Mouse (Mus musculus): ENCODE data around the gene Olfr776. TPM values are rescaled to one million over a fixed set of nuclear protein-coding genes. Genes with fewer than 3 reads are reported as not detected.

The Olfr776 gene
- polyA plus RNA-seq (2021; fragmentation: Nextera tagmentation): not detected in 2 replicates
- long read RNA-seq, experiment 1: 0 reads
- long read RNA-seq, experiment 2: 0 reads

DNA sequence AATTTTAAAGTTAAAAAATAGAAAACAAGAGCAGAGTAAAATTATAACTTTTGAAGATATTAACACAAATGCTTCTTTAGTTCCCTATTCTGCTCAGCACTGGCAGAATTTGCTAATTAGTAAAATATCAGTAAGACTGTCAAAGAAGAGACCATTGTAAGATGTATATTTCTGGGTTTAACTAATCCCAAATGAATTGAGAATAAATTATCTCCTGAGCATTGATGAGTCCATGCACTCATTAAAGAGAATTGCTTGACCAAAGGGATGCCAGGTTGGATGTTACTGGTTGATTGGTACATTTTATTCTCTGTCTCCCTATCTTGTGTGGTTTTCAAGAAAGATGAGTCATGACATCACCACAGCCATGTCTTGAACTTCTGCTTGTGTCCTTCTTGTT is at the start of gene Olfr776:
Olfr776 (plus strand) TSS at position 301 of the 400 bp plus-strand sequence.

DNA sequence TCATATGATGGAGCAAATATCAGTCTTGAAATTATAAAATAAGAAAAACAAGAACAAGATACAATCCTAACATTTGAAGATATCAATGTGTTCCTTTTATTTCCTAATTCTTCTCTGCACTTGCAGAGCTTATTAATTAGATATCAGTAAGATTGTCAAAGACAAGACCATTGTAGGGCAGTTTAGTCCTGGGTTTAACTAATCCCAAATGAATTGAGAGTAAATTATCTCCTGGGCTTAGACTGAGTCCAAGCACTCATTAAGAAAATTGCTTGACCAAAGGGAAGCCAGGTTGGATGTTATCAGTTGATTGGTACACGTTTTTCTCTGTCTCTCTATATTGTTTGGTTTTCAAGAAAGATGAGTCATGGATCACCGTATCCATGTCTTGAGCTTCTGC is 23.0 kb upstream of the Olfr776 start, which contains the start of gene Olfr774:
Olfr774 (plus strand) TSS at position 301 of the 400 bp plus-strand sequence.

DNA sequence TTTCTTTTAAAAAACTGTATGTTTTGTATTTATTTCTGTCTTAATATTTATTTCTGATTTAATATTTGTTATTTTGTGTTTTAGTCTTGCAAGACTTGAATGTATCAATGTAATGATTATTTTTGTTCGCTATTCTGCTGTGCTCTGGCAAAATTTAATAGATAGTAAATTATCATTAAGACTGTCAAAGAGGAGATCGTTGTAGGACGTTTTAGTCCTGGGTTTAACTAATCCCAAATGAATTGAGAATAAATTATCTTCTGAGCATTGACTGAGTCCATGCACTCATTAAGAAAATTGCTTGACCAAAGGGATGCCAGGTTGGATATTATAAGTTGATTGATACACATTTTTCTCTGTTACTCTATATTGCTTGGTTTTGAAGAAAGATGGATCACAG is 10.8 kb upstream of the Olfr776 start, which contains the start of gene Olfr775:
Olfr775 (plus strand) TSS at position 301 of the 400 bp plus-strand sequence.

DNA sequence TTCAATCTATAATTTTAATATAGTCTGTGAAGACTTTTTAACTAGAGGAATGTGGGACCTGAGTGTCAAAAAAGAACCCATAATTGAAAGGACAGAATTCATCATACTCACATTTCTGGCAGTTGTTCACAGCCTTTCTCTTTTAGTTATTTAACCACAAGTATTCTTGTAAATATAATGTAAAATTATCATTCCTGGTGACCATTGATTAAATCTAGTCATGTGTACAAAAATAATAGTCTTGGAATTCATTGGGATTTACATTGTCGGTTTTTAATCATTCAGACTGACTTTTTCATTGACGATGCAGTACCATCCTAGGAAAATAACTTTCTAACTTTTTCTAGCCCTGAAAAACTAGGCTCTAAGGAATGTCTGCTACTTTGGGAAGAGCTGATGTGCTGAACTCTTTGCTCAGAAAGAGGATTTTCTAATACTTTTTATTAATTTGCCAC is 12.2 kb downstream of the Olfr776 start, which contains the start of gene Olfr777:
Olfr777 (minus strand) TSS at position 405 of the 455 bp plus-strand sequence.

Other genes with a start within 250 kb of the Olfr776 start
- gene Olfr763, start 248.3 kb upstream of the Olfr776 start, polyA plus RNA-seq (2021; fragmentation: Nextera tagmentation): not detected in 2 replicates
- gene Olfr764-ps1, start 219.2 kb upstream of the Olfr776 start, polyA plus RNA-seq (2021; fragmentation: Nextera tagmentation): not detected in 2 replicates
- not detected in 2 replicates for gene Olfr765, start 209.1 kb upstream of the Olfr776 start, polyA plus RNA-seq (2021; fragmentation: Nextera tagmentation)
- not detected in 2 replicates for gene Olfr766-ps1, start 190.2 kb upstream of the Olfr776 start, polyA plus RNA-seq (2021; fragmentation: Nextera tagmentation)
- gene Olfr767, start 176.2 kb upstream of the Olfr776 start, polyA plus RNA-seq (2021; fragmentation: Nextera tagmentation): not detected in 2 replicates
- not detected in 2 replicates for gene Olfr768, start 159.8 kb upstream of the Olfr776 start, polyA plus RNA-seq (2021; fragmentation: Nextera tagmentation)
- not detected in 2 replicates for gene Olfr769, start 141.3 kb upstream of the Olfr776 start, polyA plus RNA-seq (2021; fragmentation: Nextera tagmentation)
- gene Olfr770, start 120.1 kb upstream of the Olfr776 start, polyA plus RNA-seq (2021; fragmentation: Nextera tagmentation): not detected in 2 replicates
- gene Olfr771, start 94.4 kb upstream of the Olfr776 start, polyA plus RNA-seq (2021; fragmentation: Nextera tagmentation): not detected in 2 replicates
- gene Olfr772, start 81.2 kb upstream of the Olfr776 start, polyA plus RNA-seq (2021; fragmentation: Nextera tagmentation): not detected in 2 replicates
- gene Olfr773, start 71.7 kb upstream of the Olfr776 start, polyA plus RNA-seq (2021; fragmentation: Nextera tagmentation): not detected in 2 replicates
- gene Olfr774, start 22.9 kb upstream of the Olfr776 start, polyA plus RNA-seq (2021; fragmentation: Nextera tagmentation): not detected in 2 replicates
- not detected in 2 replicates for gene Olfr775, start 10.7 kb upstream of the Olfr776 start, polyA plus RNA-seq (2021; fragmentation: Nextera tagmentation)
- gene Olfr777, start 12.4 kb downstream of the Olfr776 start, polyA plus RNA-seq (2021; fragmentation: Nextera tagmentation): not detected in 2 replicates
- not detected in 2 replicates for gene Olfr780, start 59.0 kb downstream of the Olfr776 start, polyA plus RNA-seq (2021; fragmentation: Nextera tagmentation)
- not detected in 2 replicates for gene Olfr781, start 69.7 kb downstream of the Olfr776 start, polyA plus RNA-seq (2021; fragmentation: Nextera tagmentation)
- not detected in 2 replicates for gene Olfr782, start 89.7 kb downstream of the Olfr776 start, polyA plus RNA-seq (2021; fragmentation: Nextera tagmentation)
- not detected in 2 replicates for gene Olfr784, start 125.0 kb downstream of the Olfr776 start, polyA plus RNA-seq (2021; fragmentation: Nextera tagmentation)
- gene Olfr785, start 146.3 kb downstream of the Olfr776 start, polyA plus RNA-seq (2021; fragmentation: Nextera tagmentation): not detected in 2 replicates
- not detected in 2 replicates for gene Olfr786, start 168.2 kb downstream of the Olfr776 start, polyA plus RNA-seq (2021; fragmentation: Nextera tagmentation)
- not detected in 2 replicates for gene Olfr787, start 202.7 kb downstream of the Olfr776 start, polyA plus RNA-seq (2021; fragmentation: Nextera tagmentation)
- not detected in 2 replicates for gene Olfr788, start 211.9 kb downstream of the Olfr776 start, polyA plus RNA-seq (2021; fragmentation: Nextera tagmentation)
- gene Olfr789, start 225.6 kb downstream of the Olfr776 start, polyA plus RNA-seq (2021; fragmentation: Nextera tagmentation): not detected in 2 replicates
- not detected in 2 replicates for gene Olfr790, start 239.4 kb downstream of the Olfr776 start, polyA plus RNA-seq (2021; fragmentation: Nextera tagmentation)

Data from layer of hippocampus, adult 6 months (tissue).